Mouse (Mus musculus) cerebellum, postnatal 4 days (tissue): ENCODE results near the gene Kcnq1.

ENCODE experiments used
- DNase-seq, 2 experiments: peaks; one replicate each; pipeline ENCODE4 v3.0.0; 2022; ENCODE audit warnings: low spot score in 2 of 2, mixed read lengths in 1 of 2

The Kcnq1 gene

GRCm38 (mm10) chr7:143087070-143087579 lies 19.0 kb upstream of the Kcnq1 start:
- no peak for DNase-seq

GRCm38 (mm10) chr7:143093847-143094246 lies 12.3 kb upstream of the Kcnq1 start:
- no peak for DNase-seq

DNA sequence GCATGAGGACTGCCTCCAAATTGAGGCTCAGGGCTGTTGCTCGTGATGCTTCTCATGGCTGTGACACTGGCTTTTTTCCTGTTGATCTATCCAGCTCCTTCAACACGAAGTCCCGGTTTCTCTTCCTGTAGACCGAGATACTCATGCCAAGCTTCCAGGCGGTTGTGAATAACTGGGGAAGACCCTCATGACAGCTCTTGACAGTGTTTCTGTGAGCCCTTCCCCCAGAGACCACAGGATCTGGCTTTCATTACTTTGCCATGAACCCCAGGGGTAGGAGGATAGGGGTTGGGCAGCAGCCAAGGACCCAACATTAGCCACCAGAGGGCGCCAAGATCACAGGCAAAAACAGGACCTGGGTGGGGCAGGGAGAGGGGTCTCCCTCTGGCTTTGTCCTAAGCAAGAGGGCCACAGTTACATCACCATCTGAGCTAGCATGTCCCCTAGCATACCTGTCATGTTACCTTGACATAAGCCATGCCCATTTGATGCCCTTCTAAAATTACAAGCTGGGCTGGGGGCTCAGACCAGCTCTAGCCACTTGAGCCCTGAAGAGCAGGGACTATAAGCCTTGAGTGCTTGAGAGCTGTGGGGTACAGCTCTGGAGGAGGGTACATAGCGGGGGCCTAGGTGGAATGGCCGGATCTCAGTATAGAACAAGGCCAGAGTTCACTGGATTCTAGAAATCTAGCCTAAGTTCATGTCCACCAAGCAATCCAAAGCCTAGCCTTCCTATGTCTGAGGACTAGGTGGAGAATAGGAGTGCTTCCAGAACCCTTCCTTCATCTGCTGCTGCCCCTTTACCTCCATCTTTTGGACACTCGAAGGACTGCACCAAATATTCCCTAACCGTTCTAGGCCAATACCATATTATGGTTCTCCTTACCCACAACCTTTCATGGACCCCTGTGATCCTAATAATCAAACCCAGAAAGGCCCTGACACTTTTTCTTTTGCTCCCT lies 11.3 kb upstream of the Kcnq1 start, which contains the start of gene Trpm5:
Gene Trpm5, minus strand, starts transcription at position 51 of the 962 bp plus-strand sequence.
- peak in 1 of 2 experiments; percentile 76 for DNase-seq

- no peak for DNase-seq
These were observed 10.6 kb upstream of the Kcnq1 start for GRCm38 (mm10) chr7:143095554-143095907.

GRCm38 (mm10) chr7:143100759-143101158 lies 5.4 kb upstream of the Kcnq1 start:
- DNase-seq: no peak

DNA sequence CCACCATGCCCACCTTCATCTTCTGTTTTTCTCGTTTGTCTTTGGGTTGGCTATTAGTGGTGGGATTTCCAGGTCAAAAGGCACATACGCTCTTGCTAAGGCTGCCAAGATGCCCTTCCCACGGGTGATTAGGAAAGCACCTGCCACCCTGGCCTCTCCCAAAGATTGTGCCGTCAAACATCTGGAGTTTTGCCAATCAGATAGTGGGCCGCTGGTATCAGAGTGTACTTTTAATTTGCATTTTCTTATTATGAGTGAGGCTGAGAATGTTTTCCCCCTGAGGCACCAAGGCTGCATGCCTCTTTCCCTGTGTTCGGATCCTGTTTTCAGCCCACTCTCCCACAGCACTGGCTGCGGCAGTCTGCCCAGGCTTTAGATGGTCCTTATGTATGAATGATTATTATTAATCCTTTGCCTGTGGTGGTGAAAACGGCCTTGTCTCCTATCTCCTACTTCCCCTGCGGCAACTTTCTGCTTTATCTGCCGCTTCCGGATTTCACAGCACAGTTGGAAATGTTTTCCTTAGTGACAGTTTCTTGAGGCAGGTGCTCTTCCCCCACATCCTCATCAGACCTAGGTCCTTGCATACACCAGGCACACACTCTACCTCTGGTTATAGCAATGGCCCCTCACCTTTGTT lies 784 bp upstream of the Kcnq1 start:
- no peak for DNase-seq

- no peak for DNase-seq
These were observed 707 bp downstream of the Kcnq1 start for GRCm38 (mm10) chr7:143106672-143107465.

- DNase-seq: peak in 1 of 2 experiments; percentile 48
These were observed 2.0 kb downstream of the Kcnq1 start for GRCm38 (mm10) chr7:143108200-143108599.

DNA sequence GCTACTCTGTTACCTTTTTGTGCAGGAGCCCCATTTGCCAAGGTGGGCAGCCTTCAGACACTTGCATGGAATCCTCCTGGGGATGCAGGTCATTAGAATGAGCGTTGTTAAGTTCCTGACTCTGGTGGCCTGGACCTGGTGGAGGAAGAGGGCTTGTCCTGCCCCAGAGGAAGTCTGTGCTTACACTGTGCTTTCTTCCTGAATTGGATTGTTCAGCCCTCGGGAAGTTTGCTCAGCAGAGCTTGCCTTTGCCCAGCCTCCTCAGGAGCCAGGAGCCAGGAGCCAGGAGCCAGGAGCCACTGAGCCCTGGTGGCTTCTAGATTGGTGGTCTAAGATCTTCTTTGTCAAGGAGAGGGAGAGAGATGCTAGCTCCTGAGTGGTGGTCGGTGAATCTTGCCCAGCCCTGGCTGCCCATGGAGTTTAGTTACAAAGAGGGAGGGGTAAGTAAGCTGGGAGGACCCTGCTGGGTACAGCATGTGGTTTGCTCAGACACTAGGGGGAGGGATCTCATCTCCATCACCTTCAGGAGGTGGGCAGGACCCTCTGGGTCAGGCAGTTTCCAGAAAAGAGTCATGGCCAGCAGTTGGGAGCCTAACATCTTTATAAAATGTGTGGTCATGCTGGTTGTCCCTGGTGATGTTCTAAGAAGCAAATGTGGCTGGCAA lies 3.0 kb downstream of the Kcnq1 start:
- DNase-seq: no peak

DNA sequence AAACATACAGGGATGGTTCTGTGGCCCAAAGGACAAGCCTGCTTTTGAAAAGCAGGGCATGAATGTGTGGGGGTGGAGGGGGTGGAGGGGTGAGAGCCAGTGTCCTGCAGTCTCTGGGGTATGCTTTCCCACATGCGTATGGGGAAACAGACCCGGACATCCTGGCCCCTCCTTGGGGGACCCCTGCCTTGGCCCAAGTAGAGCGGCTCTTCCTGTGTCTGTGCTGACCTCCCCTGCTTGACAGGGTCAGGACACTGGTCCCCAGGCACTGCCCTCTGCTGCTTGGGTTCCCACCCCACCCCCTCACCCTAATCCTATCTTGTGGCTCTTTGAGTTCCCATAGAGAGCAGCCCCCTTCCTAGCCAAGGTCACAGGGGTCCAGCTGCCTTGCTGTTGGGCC lies 3.5 kb downstream of the Kcnq1 start:
- DNase-seq: no peak

GRCm38 (mm10) chr7:143110803-143111202 lies 4.6 kb downstream of the Kcnq1 start:
- DNase-seq: no peak

GRCm38 (mm10) chr7:143111719-143112118 lies 5.6 kb downstream of the Kcnq1 start:
- no peak for DNase-seq

DNA sequence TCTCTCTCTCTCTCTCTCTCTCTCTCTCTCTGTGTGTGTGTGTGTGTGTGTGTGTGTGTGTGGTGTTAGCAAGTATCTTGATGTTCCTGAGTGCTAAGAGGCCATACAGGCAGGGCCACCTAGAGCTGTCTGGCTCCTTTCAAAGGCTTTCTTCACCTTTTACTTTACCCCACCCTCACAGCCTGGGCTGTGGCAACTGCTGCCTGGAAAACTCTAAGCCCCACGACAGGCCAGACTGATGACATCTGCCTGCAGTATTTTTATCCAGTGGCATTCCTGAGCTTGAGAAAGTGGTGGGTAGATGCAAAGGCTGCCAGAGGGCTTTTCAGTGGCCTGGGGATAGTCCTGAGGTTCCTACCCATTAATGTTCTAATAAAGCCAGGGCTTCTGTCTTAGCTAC lies 6.2 kb downstream of the Kcnq1 start:
- no peak for DNase-seq

- DNase-seq: no peak
These were observed 8.6 kb downstream of the Kcnq1 start for GRCm38 (mm10) chr7:143114773-143115172.

DNA sequence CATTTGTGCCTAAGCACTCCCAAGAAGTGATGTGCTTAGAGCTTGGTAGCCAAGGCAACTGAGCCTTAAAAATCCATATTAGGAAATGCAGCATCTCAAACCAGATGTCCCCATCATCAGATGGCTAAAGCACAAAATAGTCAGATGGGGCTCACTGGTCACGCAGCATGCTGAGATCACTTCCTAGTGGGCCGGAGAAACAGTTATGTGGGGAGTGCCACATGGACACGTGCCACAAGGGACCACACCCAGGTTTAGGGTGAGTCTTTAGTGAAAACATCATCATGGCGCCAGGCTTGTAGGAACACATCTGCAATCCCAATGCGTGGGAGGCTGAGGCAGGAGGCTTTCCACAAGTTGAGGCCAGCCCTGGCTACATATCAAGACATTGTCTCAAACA lies 10.4 kb downstream of the Kcnq1 start:
- no peak for DNase-seq

DNA sequence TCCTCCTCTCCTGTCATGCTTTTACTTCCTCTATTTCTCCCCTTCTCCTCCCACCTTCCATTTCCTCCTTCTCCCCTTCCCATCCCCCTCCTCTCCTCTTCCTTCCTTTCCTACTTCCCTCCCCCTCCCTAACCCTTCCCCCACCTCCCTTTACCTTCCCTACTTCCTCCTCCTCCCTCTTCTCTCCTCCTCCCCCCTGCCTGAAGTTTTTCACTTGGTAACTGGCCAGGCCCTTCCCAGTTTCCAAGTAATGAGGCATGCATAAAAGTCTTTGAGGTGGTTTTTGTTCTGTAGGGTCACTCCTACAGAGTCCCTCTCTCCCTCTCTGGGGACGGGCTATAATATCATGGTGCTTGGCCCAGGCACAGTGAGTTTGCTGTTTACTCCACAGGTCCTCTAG lies 13.2 kb downstream of the Kcnq1 start:
- DNase-seq: no peak

DNA sequence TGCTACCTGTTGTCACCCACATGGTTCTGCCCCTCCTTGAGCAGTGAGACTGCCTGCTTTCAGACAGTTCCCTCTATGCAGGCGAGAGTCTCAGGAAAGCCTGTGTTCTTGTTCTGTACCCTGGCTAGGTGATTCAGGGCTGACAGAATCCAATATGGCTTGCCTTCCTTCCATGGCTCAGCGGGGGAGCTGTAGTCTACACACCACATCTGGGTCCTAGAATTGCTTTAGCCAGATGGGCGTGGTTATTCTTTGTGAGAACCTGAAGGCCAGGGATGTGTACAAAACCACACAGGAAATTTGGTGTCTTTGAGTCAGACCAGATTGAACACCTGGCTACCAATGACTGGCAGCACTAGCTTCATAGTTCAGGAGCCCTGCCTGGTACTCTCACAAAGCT lies 13.7 kb downstream of the Kcnq1 start:
- no peak for DNase-seq

DNA sequence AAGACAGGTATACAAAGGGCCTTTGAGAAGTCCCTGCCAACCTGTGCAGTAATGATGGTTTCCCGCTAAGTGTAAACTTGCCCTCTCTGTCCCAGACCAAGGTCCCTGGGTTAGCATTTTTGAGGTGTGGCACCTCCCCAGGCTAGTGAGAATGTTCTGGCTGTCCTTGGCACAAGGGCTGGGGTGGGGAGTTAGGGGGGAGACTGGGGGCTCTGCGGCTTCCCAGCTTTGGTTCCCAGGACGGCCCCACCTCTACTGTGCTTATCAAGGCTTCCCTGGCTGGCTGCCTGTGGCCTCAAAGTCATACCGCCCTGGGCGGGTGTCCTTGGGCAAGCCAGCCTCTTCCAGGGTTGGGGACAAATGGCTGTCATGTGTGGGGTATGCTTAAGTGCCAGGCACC lies 16.0 kb downstream of the Kcnq1 start:
- DNase-seq: no peak

- DNase-seq: peak in 1 of 2 experiments; percentile 69
These were observed 17.9 kb downstream of the Kcnq1 start for GRCm38 (mm10) chr7:143123876-143124669.

DNA sequence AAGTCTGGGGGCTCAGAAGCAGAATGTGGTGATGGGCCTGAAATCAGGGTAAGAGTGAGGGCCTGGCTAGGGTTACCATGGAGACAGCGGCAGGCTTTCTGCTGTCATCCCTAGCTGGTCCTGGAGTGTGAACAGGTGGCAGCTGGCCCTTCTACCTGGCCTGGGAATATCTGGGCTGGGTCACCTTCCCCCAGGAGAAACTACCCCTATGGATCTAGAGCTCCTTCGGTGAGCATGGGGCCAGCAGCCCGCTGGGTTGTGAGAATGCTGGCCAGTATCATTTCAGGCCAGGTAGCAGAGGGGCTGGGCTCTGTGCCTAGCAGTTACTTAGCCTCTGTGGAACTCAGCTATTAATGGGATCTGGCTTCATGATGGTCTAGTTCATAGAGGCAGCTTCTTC lies 18.7 kb downstream of the Kcnq1 start:
- DNase-seq: no peak

DNA sequence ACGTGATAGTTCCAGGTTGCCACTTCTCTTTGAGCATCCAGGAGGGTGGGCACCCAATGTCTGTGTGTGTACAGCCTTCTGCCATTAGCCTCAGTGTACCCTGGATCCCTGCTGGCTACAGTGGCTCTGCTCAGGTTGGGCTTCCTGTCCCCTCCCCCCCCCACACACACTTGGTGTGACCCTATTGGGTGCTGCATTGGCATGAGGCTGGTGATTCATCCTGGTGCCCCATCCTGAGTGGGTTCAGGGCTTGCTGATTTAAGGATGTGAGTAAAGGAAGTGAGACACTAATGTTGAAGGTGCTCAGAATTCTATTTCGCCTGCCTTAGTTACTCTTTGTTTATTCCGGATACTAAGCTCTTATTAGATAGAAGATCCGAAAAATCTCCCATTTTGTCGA lies 26.7 kb downstream of the Kcnq1 start:
- no peak for DNase-seq
